Mouse (Mus musculus): ENCODE results near the gene Rflnb.

Rflnb gene

DNA sequence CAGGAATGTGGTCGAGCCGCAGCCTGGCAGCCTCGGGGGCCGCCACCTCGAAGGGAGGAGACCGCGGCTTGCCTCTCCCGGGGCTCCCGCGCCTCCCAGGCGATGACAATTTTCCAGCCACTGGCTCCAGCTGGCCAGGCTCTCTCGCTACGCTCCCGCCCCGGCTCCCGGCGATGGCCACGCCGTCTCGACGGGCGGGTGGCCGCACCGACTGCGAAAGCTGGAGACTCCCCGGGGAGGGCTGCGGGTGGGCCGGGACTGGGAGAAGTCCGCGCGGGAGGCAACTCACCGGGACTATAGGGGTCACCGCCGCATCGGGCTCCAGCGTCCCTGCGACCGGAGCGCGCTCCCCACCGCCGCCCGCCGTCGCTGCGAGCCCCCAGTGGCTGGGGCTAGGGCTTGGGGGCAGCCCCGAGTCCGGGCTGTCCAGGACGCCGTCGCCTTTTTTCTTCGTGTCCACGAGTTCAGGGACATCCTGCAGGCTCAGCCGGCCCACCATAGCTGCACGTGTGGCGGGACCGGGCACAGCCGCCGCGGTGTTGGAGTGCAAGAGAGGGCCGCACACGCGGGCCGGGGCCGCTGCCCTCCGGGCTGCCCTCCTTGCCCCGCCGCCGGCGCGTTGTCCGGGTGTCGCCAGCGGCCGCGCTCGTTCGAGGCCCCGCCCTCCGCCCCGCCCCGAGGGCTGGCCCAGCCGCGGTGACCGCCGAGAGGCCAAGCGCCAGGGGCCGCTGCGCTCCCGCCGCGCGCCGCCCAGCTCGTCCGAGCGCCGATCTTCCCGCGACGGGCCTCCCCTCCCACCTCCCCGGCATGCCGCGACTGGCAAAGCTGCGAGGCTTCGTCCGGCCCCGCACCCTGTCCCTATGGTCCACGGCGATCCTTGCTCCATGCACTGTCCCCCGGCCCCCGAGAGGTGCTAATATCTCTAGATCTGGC, at the start of gene Rflnb:
TSS of gene Rflnb (minus strand) at position 644 of the 933 bp plus-strand sequence.
- DNase-seq: peak; percentile 94 to 96

DNA sequence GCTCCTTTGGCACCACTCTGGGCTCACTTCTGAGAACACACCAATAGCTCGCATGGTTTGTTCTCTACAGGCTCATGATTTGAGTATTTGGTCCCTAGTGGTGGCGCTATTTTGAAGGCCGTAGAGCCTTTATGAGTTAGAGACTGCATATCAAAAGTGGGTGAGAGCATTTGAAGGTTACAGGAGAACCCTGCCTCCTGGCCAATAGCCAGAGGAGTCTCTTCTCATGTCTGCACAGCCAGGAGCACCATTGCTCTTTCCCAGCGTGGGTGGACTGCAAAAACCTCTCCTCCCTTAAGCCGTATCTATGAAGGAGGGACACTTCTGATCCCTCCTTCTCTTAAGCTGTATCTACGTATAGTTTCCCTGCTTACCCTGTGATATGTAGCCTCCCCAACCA, 49.8 kb upstream of the Rflnb start:
- DNase-seq: no peak

DNA sequence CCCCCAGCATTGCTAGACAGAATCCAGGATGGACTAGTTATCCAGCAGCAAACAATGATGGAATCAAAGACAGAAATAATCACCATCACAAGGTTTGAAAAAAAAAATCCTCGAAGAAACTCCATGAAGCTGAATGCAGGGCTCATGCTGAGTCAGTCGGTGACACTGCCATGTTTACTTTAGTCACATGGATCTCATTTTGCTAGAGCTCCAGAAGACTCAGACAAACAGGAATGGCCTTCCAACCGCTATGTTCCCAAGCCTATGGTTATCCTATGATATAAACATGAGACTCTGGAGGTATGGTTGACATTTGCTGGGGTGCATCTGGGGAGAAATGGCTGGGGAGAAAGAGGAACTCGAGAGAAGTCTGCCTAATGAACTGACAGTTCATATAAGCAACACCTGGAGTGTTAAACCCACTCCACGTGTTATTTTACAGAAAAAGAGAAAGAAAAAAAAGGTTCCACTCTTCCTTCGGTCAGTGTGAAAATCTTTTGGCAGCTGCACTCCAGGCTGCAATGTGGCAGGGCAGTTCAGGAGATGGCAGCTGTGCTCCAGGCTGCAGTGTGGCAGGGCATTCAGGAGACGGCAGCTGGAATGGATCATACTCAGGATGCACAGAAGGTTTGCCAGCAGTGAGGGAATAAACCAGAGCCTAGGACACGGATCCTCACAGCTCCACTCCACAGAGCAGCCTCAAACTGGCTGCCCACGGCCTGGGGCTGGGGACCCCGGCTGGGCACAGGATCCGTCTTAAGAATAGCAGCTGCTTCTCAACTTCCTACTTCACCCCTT, 46.9 kb upstream of the Rflnb start:
- no peak for DNase-seq

DNA sequence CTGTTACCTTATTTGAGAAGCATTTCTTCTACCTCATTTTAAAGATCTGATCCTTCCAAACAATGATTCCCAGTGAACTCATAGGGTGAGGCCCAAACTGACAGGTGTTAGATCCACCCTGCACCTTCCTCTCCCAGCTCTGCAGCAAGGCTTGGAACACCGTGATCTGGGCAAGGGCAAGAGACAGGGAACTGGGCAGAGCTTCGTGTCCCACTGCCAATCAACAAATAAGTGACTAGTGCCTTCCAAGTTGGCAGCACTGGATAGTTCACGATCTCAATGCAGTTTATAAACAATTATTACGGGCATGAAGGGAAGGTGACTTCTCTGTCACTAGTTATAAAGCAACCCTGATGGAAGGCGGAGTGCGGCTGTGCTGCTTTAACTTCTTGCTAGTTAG, 42.2 kb upstream of the Rflnb start:
- no peak for DNase-seq

DNA sequence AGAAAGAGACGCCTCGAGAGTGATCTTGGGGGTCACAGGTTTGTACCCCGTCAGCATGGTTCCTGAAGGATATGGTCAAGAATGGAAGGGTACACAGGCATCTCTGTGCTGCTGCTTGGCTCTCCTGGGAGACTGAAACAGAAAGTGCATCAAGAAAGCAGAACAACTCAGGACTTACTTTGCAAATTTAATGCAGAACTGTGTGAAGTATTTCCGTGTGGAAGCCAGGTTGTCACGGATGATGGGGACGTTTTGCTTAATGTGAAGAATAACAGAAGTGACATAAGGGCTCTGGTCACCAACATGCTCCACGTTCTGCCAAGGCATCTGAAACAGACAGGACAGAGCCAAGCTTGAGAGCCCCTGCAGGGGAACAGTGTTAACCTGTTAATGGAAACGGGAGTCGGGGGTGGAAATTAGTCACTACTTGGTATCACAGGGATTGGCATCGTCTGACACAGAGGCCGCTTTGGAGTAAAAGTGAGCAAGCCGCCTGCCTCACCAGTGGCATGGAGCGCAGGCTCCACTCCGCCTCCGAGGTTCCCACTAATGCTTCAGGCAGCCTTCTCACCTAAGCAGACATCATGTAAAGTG, 39.1 kb upstream of the Rflnb start:
- DNase-seq: no peak

DNA sequence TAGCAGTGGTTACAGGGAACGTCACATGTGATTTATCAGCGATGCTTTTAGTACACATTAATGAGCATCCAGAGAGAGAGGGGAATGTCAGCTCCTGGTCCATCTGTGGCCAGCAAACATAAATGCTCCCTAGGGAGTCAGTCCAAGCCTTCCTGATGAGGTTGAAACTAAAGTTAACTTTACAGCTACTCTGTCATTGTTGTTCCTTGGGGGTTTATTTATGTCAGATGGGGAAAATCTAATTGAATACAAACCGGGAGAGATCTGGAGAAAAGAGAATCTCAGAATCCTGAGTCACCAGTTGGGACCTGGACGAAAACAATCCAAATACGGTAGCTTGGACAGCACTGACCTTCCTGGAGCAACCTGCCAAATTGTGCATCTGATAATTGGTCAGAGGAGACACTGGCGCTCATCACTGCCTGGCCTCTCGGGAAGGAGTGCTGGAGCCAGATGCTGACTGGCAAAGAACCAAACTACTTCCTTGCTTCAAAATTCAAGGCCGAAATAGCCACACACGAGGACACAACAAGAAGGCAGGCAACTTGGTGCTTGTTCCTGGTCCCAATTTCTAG, 38.0 kb upstream of the Rflnb start:
- peak; percentile 26 to 37 for DNase-seq

DNA sequence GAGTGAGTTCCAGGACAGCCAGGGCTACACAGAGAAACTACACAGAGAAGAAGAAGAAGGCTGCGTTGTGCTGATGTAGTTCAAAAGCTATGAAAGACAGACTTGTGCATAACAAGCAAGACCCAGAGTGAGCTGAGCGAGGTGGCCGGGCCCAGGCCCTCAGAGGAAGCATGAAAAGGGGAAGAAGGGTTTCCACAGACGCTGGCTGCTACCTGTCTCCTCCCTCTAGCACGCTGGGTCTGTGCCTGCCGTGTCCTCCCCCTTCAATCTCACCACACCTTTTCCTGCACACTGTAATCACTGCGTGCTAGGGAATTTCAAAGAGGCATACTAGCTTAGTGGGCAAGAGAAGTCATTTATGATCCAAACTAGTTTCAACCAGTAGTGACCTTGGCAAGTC, 36.8 kb upstream of the Rflnb start:
- no peak for DNase-seq

DNA sequence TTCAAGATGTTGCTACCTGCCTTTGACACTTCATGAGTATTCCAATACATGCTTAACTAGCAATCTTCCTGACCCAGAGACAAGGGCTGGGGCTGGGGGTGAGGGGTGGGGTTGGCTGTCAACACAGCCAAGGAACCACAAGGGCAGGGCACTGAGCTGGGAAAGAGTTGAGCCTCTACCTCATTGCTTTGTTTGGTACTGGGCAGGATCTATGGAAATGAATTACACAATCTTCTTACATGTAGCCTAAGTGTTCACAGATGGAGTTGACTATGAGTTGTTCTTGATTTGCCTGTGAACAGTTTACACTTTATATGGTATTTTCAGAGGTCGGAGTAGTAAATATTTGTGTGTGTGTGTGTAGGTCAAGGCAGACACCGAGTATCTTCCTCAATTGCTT, 33.3 kb upstream of the Rflnb start:
- no peak for DNase-seq

DNA sequence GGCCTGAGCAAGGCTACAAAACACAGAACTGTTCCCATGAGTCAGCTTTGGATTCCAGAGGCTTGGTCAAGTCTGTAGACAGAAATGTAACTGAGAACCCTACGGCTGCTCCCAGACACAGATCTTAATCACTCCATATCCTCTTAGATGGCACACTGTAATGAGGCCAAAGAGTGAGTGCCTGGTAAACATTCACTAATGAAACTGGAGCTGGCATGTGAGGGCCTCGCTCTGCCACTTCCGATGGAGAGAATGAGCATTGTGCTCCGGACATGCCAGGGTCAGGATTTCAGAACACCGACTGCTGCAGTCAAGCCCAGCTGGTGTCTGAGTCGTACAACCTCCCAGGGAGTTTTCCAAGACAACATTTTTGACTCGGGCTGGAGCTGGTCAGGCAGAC, 32.4 kb upstream of the Rflnb start:
- DNase-seq: peak; percentile 41 to 67

DNA sequence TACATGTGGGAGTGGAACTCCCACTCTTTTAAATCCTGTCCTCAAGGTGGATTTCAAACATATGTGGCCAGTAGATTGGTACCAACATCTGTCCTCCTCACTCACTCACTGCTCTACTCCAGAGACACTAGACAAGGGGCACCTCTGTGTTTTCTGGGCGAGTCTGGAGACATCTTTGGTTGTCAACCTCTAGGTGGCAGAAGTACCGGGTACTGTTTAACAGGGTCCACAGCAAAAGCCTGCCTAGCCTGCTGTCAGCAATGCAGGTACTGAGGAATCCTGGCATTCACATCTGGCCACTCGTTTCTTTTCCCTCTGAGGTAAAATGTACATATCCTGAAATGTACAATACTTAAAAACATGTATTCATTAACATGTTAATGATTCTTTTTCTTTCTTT, 28.9 kb upstream of the Rflnb start:
- DNase-seq: peak; percentile 21 to 39

DNA sequence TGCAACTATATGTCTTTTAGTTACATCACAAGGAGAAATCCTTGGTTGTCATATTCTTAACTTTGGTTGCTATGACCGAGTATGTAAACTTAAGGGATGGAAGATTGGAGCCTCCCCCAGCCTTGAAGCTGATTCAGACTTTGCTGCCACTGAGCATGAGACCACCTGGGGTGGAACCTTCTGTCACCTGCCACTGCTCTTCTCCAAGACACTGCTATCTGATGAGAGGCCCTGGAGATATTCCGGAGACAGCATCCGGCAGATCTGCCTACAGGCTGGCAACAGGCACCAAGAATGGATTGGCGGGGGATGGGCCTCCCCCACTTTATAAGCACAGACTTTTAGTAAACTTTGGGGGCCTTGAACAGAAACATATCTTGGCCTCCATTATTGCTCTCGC, 24.9 kb upstream of the Rflnb start:
- DNase-seq: no peak

DNA sequence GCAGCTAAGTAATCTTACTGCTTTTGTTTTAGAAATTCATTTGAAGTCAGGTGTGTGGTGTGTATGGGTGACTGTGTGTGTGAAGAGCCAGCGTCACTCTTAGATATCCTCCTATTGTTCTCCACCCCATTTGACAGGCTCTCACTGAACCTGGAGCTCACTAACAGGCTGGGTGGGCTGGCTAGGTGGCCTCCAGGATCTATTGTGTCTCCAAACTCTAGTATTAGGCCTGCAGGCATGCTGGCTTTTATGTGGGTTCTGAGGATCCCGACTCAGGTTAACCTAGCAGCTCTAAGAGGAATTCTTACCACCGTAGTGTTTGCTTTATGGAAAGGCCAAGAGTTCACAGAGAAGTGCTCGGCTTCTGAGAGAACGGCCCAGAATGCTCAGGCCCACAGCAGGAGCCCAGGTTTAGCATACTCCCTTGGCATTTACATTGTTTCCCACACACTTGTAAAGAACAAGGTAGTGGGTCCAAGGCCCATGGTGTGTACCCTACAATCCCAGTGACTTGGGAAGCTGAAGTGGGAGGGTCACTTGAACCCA, 23.5 kb upstream of the Rflnb start:
- no peak for DNase-seq

DNA sequence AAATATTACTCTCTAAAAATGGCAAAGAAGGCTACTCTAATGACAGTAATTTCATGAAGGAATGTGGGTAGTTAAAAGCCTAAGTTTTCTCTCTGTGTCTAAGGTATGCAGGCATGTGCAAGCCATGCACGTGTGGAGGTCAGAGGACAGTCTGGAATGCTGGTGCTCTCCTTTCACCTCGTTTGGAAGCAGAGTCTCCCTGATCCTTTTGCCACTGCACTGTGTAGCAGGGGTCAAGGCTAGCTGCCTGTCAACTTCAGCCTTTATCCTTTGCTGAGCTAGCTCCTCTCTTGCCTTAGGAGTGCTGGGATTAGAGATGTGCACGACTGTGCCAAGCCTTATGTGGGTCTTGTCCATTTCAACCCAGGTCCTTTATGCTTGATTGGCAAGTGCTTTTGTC, 22.9 kb upstream of the Rflnb start:
- DNase-seq: no peak

DNA sequence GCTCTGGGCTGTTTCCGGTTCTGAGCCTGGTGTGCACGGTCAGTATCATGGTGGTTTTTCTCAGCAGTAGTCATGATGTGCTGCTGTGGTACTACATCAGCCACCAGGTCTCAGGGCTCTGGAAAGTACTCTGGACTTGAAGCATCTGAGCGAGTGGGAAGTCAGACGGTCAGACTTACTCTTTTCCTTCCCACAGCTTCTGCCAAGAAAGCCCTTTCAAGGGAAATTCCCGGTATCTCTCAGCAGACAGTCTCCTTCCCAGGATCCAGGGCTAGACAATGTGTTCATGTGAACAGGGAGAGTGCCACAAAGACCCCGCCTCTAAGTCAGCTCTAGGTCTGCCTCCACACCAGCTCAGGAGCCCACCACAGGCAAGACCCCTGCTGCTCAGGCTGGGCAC, 17.8 kb upstream of the Rflnb start:
- no peak for DNase-seq

DNA sequence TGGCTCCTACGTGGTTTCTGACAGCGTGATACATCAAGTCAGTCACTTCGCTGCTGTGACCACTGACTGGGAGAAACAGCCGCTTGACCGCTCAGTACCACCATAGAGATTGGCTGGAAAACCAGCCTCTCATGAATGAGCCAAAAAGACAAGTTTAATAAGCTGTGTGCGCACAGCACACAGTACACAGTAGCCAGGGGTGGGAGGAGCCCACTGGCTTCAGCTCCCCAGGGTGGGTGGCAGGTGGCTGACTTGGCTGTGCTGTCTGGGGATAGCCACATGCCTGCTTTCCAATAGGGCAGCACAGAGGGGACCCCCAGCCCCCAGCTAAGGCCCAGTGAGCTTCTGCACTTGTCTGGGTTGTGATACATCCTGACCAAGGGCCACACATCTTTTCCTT, 16.9 kb upstream of the Rflnb start:
- DNase-seq: no peak

DNA sequence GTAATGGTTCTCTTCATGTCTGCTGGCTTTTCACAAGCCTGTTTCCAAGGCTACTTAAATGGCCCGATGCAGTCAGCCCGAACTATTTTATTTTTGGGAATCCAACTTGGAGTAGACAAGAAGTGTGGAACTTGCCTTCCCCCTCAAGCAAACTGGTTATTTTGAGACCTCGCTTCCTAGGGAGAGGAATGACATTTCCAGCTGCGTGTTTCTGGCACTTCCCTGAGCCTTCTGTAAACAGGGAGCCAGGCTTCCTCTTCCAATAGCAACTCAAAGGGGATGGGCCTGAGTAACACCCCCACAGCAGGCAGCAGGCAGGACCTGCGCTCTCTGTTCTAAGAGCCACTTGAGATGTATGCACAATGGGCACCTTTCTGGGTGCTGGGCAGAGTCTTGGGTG, 15.3 kb upstream of the Rflnb start:
- peak; percentile 41 to 57 for DNase-seq

DNA sequence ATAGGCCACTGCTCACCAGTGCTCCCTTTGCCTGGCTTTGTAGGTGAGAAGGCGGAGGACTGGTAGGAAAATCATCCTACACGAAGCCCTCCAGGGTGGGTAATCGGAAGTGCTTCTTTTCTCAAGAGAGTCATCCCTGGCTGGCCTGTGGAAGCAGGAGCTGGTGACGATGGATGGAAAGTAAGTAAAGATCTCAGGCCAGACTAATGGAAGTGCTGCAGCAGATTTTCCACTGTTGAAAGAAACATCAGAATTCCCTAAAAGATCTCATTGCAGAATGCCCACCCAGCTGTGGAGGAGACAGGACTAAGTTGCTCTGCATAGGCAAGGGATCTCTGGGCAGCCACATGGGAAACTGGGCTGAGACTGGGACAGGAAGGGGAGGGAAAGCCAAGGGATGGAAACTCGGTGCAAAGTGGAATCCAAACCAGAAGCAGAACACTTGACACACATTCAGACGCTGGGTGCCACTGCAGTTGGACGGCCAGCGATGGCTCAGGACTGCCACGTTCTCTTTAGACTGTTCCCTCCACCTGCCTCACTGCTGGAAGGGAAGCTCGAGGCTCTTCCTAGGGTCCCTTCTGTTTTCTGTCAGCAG, 14.6 kb upstream of the Rflnb start:
- no peak for DNase-seq

DNA sequence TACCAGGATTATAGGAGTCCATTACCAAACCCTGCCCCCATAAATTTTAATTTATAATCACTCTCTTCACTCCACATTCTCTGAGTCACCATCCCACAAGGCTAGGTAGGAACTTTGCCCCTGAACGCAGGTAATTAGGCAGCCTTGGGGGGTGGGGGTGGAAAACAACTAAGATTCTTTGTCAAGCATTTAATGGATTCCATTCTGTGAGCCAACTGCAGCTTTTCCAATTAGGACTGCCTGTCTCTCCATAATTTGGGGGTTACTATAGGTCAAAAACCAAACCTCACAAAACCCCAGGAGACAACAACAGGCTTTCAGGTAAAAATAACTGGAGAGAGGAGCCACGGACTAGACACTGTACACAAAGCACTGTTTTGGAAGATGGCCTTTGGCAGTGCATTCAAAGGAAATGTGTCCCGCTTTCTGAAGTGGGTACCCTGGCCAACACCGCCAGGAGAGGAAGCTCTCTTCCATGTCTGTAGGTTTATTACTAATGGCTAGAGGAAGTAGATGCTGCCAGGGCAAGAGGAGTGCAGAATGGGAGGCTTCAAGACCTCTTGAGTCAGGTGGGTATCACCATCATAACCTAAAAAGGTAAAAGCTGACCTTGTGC, 13.3 kb upstream of the Rflnb start:
- DNase-seq: no peak

DNA sequence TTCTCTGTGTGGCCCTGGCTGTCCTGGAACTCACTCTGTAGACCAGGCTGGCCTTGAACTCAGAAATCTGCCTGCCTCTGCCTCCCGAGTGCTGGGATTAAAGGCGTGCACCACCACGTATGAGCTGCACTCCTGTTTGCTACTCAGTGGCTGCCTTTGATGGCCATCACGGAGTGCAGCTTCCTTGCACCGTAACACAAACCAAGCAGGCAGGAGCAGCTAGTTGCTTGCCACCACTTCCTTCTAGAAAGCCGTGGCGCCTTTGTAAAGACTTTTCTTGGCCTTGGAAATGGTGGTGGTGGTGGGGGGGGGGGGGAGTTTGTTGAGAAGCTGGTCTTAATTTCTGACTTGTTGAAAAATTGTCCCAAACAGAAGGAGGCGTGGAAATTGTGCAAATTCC, 12.5 kb upstream of the Rflnb start:
- DNase-seq: no peak

DNA sequence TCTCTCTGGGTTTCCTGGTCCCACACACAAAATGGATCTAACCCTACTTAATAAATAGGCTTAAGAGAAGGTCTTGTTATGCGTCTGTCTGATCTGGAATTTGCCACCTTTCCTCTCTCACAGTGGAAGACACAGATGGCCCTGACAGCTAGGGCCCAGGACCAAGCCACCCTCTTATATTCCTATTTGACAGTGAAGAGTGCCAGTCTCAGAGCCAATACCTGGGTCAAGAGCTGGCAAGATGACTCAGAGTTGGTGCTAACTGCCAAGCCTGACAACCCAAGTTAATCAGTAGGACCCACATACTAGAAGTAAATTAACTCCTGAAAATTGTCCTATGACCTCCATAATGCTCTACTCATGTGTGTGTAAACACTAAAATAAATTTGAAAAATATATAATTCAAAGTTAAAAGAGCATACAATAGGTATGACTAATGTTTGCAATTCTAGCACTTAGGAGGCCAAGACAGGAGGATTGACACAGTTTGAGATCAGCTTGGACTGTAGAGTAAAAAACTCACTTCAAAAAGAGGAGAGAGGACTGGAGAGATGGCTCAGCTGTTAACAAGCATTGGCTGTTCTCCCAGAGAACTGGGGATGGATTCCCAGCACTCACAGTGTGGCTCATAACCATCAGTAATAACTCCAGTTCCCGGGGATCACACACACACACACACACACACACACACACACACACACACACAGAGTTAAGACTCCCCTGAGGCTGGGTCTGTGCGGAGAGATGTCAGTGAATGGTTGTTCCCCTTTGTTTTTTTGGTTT, 11.9 kb upstream of the Rflnb start:
- no peak for DNase-seq

DNA sequence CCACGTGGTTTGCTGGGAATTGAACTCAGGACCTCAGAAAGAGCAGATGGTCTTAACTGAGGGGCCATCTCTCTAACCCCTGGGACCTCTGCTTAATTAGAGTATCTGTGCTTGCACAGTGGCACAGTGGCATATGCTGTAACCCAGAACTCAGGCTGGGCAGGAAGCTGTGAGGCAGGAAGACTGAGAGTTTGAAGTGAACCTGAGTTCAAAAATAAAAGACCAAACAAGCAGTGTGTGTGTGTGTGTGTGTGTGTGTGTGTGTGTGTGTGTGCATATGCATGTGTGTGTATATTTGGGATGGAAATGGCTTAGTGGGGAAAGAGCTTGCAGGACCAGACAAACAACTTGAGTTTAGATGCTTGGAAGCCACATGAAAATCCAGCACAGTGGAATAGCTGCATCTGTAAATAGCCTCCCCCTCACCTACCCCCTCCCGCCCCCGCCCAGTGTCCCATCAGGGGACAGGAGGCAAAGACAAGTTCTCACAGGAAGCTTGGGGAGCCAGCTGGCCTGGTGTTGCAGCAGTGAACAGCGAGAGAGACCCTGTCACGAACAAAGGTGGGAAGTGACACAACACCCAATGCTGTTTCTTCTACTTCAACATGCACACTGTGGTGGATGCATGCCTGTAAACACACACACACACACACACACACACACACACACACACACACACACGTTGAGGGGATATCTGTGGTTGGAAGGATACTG, 10.2 kb upstream of the Rflnb start:
- DNase-seq: no peak
